Mouse (Mus musculus) ES-Bruce4 (cell line): Measurements from ENCODE around the gene Snrnp27. TPM values are rescaled to one million over a fixed set of nuclear protein-coding genes. Genes with fewer than 3 reads are reported as not detected.

Experiments
- H3K27ac ChIP-seq: 2 replicates; pipeline ENCODE4 v1.5.1; 2012; ENCODE audit warnings: low read length, inconsistent platforms; ENCODE audit not compliant: insufficient read depth
- H3K27me3 ChIP-seq: 2 replicates; pipeline ENCODE4 v1.6.1; 2012; ENCODE audit warnings: mild to moderate bottlenecking, low read length, inconsistent platforms; ENCODE audit not compliant: control insufficient read depth, poor library complexity, insufficient read depth, severe bottlenecking
- H3K36me3 ChIP-seq: 2 replicates; pipeline ENCODE4 v1.6.1; 2012; ENCODE audit warnings: inconsistent platforms, mild to moderate bottlenecking, low read length, moderate library complexity; ENCODE audit not compliant: control insufficient read depth, poor library complexity, insufficient read depth, severe bottlenecking
- H3K4me1 ChIP-seq: one replicate; pipeline ENCODE4 v1.8.1; 2011; ENCODE audit warnings: low read length; ENCODE audit not compliant: control insufficient read depth, insufficient read depth
- H3K4me3 ChIP-seq: 2 replicates; pipeline ENCODE4 v1.5.1; 2011; ENCODE audit warnings: low read depth, mild to moderate bottlenecking, low read length
- H3K9ac ChIP-seq: 2 replicates; pipeline ENCODE4 v1.6.1; 2012; ENCODE audit warnings: low read depth, mild to moderate bottlenecking, inconsistent platforms; ENCODE audit not compliant: poor library complexity, severe bottlenecking
- H3K9me3 ChIP-seq: replicated peaks from 2 replicates; pipeline ENCODE4 v1.6.1; 2012; ENCODE audit warnings: mild to moderate bottlenecking, low read length, inconsistent platforms; ENCODE audit not compliant: control insufficient read depth, poor library complexity, insufficient read depth, severe bottlenecking
- CTCF ChIP-seq: IDR thresholded peaks from one replicate; pipeline ENCODE4 v1.8.1; 2011; ENCODE audit warnings: low read depth, low read length
- EP300 ChIP-seq: IDR thresholded peaks from 2 replicates; pipeline ENCODE4 v1.6.1; 2011; ENCODE audit warnings: low read depth, low read length; ENCODE audit not compliant: insufficient read depth
- POLR2A ChIP-seq: IDR thresholded peaks from one replicate; pipeline ENCODE4 v1.8.1; 2011; ENCODE audit warnings: low read length; ENCODE audit not compliant: insufficient read depth
- polyA plus RNA-seq: library from polyadenylated mRNA; stranded (reverse); fragments of >200 nt; gene quantifications from 2 replicates; pipeline ENCODE4 v1.2.4, GENCODE M21; 2011; ENCODE audit warnings: low read depth; ENCODE audit not compliant: missing spikeins, insufficient read depth, insufficient read length

The Snrnp27 gene
- polyA plus RNA-seq = 83.1 and 93.5 TPM in 2 replicates

GRCm38 (mm10) chr6:86683872-86684654, at the start of gene Snrnp27:
Gene Snrnp27, minus strand, starts transcription at chr6:86684522.
- H3K9me3 ChIP-seq = no peaks in the 10 kb centered on the region
- no peak for TF ChIP-seq CTCF
- TF ChIP-seq POLR2A = peak; percentile 39
- 0 out of 2 replicates have a peak, but pooled peaks have one; percentile 43 for TF ChIP-seq EP300

GRCm38 (mm10) chr6:86733183-86733876, 49.0 kb upstream of the Snrnp27 start, which contains the start of gene Gmcl1:
Gene Gmcl1, minus strand, starts transcription at chr6:86733383.
- Histone ChIP-seq H3K36me3 (no peaks in the 10 kb centered on the region), H3K4me3 (peak within 1 kb of the TSS; percentile 79), H3K9ac (peak within 1 kb of the TSS; percentile 63), H3K27ac (no peak within 1 kb of the TSS), H3K9me3 (no peaks in the 10 kb centered on the region), H3K4me1 (no peaks in the 10 kb centered on the region), H3K27me3 (no peaks in the 10 kb centered on the region)
- TF ChIP-seq EP300 = no peak
- TF ChIP-seq POLR2A = peak; percentile 84
- no peak for TF ChIP-seq CTCF

More at GRCm38 (mm10) chr6:86683872-86684654, at the start of gene Snrnp27:
- Histone ChIP-seq H3K36me3 (peaks cover 20% of the 10 kb centered on the region), H3K27ac (peak within 1 kb of the TSS; percentile 75; the same call in 1 of the 2 replicates), H3K4me3 (peak within 1 kb of the TSS; percentile 91), H3K9ac (peak within 1 kb of the TSS; percentile 81), H3K4me1 (no peaks in the 10 kb centered on the region), H3K27me3 (no peaks in the 10 kb centered on the region)

GRCm38 (mm10) chr6:86732276-86733173, 48.2 kb upstream of the Snrnp27 start:
- no peaks in the 10 kb centered on the region for H3K4me1 ChIP-seq
- no peak overlapping the region for H3K27ac ChIP-seq

GRCm38 (mm10) chr6:86728711-86729110, 44.4 kb upstream of the Snrnp27 start:
- no peak overlapping the region for H3K9ac ChIP-seq
- no peaks in the 10 kb centered on the region; the same call in 1 of the 2 replicates for H3K9me3 ChIP-seq
- H3K27ac ChIP-seq = no peak overlapping the region
- H3K4me1 ChIP-seq = no peaks in the 10 kb centered on the region
- H3K27me3 ChIP-seq = no peaks in the 10 kb centered on the region
- no peak overlapping the region for H3K4me3 ChIP-seq
- no peak for TF ChIP-seq CTCF
- no peak for TF ChIP-seq EP300
- TF ChIP-seq POLR2A = no peak
- no peaks in the 10 kb centered on the region for H3K36me3 ChIP-seq

More at GRCm38 (mm10) chr6:86732276-86733173, 48.2 kb upstream of the Snrnp27 start:
- Histone ChIP-seq H3K9me3 (no peaks in the 10 kb centered on the region; the same call in 1 of the 2 replicates), H3K9ac (peak overlapping the region; percentile 63), H3K36me3 (no peaks in the 10 kb centered on the region), H3K4me3 (peak overlapping the region; percentile 79), H3K27me3 (no peaks in the 10 kb centered on the region)
- TF ChIP-seq CTCF (no peak), POLR2A (no peak), EP300 (no peak)

GRCm38 (mm10) chr6:86721977-86722376, 37.7 kb upstream of the Snrnp27 start:
- Histone ChIP-seq H3K9me3 (no peaks in the 10 kb centered on the region), H3K27ac (no peak overlapping the region), H3K36me3 (no peaks in the 10 kb centered on the region), H3K4me1 (no peaks in the 10 kb centered on the region), H3K27me3 (no peaks in the 10 kb centered on the region), H3K9ac (no peak overlapping the region), H3K4me3 (no peak overlapping the region)
- TF ChIP-seq CTCF (no peak), POLR2A (no peak), EP300 (no peak)
